Mouse (Mus musculus) bone marrow, adult 2 months (tissue): ENCODE measurements around the gene Sh2d6. TPM values are rescaled to one million over a fixed set of nuclear protein-coding genes. Genes with fewer than 3 reads are reported as not detected.
"Not testable (repeated sequence)": the region's sequence is repeated elsewhere in the genome, so short reads cannot be mapped to it uniquely, and the experiment has no call there.

Experiments used
- H3K27ac ChIP-seq: fragments of 200-500 bp; 2 replicates; pipeline ENCODE4 v1.5.1; 2012; ENCODE audit warnings: low read depth, mild to moderate bottlenecking, control low read depth, inconsistent platforms, low read length; ENCODE audit not compliant: control insufficient read depth, poor library complexity, insufficient read depth
- H3K4me1 ChIP-seq: fragments of 200-500 bp; 2 replicates; pipeline ENCODE4 v1.6.1; 2011; ENCODE audit warnings: low read length; ENCODE audit not compliant: control insufficient read depth, insufficient read depth
- H3K4me3 ChIP-seq: fragments of 200-500 bp; replicated peaks from 2 replicates; pipeline ENCODE3; 2011; ENCODE audit warnings: mild to moderate bottlenecking, low read depth, low read length, control low read depth; ENCODE audit not compliant: control insufficient read depth
- CTCF ChIP-seq: fragments of 200-500 bp; IDR thresholded peaks from 2 replicates; pipeline ENCODE4 v1.5.1; 2011; ENCODE audit warnings: low read length, control low read depth; ENCODE audit not compliant: control insufficient read depth, insufficient read depth
- POLR2A ChIP-seq: fragments of 200-500 bp; IDR thresholded peaks from 2 replicates; pipeline ENCODE4 v1.6.1; 2011; ENCODE audit warnings: low read depth, mild to moderate bottlenecking, control low read depth, low read length, borderline replicate concordance; ENCODE audit not compliant: control insufficient read depth
- WGBS: fragments of 180-500 bp; shearing (Covaris S2); methylation state at CpG from one replicate; pipeline ENCODE4 v1.1.7; 2018; 5-methylcytosine and 5-hydroxymethylcytosine counted together
- polyA plus RNA-seq: library from polyadenylated mRNA; stranded (reverse); fragments of >200 nt; gene quantifications from 2 replicates; pipeline ENCODE4 v1.2.4, GENCODE M21; 2011; ENCODE audit warnings: low replicate concordance; ENCODE audit not compliant: missing spikeins, insufficient read depth, insufficient read length

The Sh2d6 gene
- polyA plus RNA-seq, 1 experiment, result not detected

GRCm38 (mm10) chr6:72545377-72545776 is 23.9 kb upstream of the Sh2d6 start:
- TF ChIP-seq CTCF (no peak), POLR2A (no peak)
- Histone ChIP-seq H3K4me1 (peaks cover 7% of the 10 kb centered on the region; the same call in 1 of the 2 replicates), H3K27ac (peak overlapping the region; percentile 30; the same call in 1 of the 2 replicates), H3K4me3 (no peak overlapping the region)
- WGBS, result 59% methylated on average over 7 of the region's 7 CpGs

- peak within 1 kb of the TSS; percentile 48 for H3K4me3 ChIP-seq
- 2% methylated on average over 23 of the region's 23 CpGs for whole genome bisulfite sequencing
- TF ChIP-seq POLR2A, result no peak
- no peak for TF ChIP-seq CTCF
- peaks cover 3% of the 10 kb centered on the region; the same call in 1 of the 2 replicates for H3K4me1 ChIP-seq
- H3K27ac ChIP-seq, result peak within 1 kb of the TSS; percentile 92
These were observed 22.9 kb upstream of the Sh2d6 start, which contains the start of gene Capg for GRCm38 (mm10) chr6:72544283-72544987. TSS of gene Capg (plus strand) at chr6:72544391.

GRCm38 (mm10) chr6:72543265-72543850 is 21.9 kb upstream of the Sh2d6 start:
- TF ChIP-seq CTCF (no peak), POLR2A (no peak)
- 0 out of 2 replicates have a peak overlapping the region, but pooled peaks have one; percentile 92 for H3K27ac ChIP-seq
- H3K4me3 ChIP-seq, result no peak overlapping the region
- H3K4me1 ChIP-seq, result peaks cover 2% of the 10 kb centered on the region; the same call in 1 of the 2 replicates
- WGBS, result 73% methylated on average over 12 of the region's 12 CpGs

GRCm38 (mm10) chr6:72538562-72539031 is 17.1 kb upstream of the Sh2d6 start:
- 2% methylated on average over 16 of the region's 16 CpGs for WGBS
- TF ChIP-seq POLR2A, result peak; percentile 51; the same call in 1 of the 2 replicates
- TF ChIP-seq CTCF, result no peak
- no peaks in the 10 kb centered on the region for H3K4me1 ChIP-seq
- H3K27ac ChIP-seq, result peak overlapping the region; percentile 3; the same call in 1 of the 2 replicates
- peak overlapping the region; percentile 59 for H3K4me3 ChIP-seq

GRCm38 (mm10) chr6:72537998-72538500 is 16.5 kb upstream of the Sh2d6 start:
- no peaks in the 10 kb centered on the region for H3K4me1 ChIP-seq
- no peak for TF ChIP-seq CTCF
- no peak for TF ChIP-seq POLR2A
- 51% methylated on average over 10 of the region's 10 CpGs for WGBS
- H3K27ac ChIP-seq, result no peak overlapping the region
- peak overlapping the region; percentile 59 for H3K4me3 ChIP-seq

- no peak overlapping the region for H3K4me3 ChIP-seq
- H3K4me1 ChIP-seq, result no peaks in the 10 kb centered on the region
- no peak overlapping the region for H3K27ac ChIP-seq
- TF ChIP-seq POLR2A, result no peak
- TF ChIP-seq CTCF, result peak; percentile 93
- 2% methylated on average over 9 of the region's 9 CpGs for WGBS
These were observed 13.7 kb upstream of the Sh2d6 start for GRCm38 (mm10) chr6:72535165-72535564.

- Histone ChIP-seq H3K4me1 (no peaks in the 10 kb centered on the region), H3K4me3 (no peak overlapping the region), H3K27ac (no peak overlapping the region)
- WGBS, result 37% methylated on average over 9 of the region's 9 CpGs
- TF ChIP-seq POLR2A, result no peak
- peak; percentile 80 for TF ChIP-seq CTCF
These were observed 12.7 kb upstream of the Sh2d6 start for GRCm38 (mm10) chr6:72534035-72534809.

GRCm38 (mm10) chr6:72533555-72533954 is 12.0 kb upstream of the Sh2d6 start:
- not testable (repeated sequence) for H3K4me3 ChIP-seq, H3K4me1 ChIP-seq, H3K27ac ChIP-seq
- 46% methylated on average over 1 of the region's 1 CpGs for WGBS
